Mouse (Mus musculus) lung, adult 2 months (tissue): Measurements from ENCODE around the gene Prss16.

ENCODE experiments used
- CTCF ChIP-seq: fragments of 200-500 bp; IDR thresholded peaks from 2 replicates; pipeline ENCODE4 v1.5.1; 2011; ENCODE audit warnings: mild to moderate bottlenecking, low read length, control low read depth; ENCODE audit not compliant: insufficient read depth
- POLR2A ChIP-seq: fragments of 200-500 bp; IDR thresholded peaks from 2 replicates; pipeline ENCODE4 v1.6.1; 2011; ENCODE audit warnings: low read depth, mild to moderate bottlenecking, control low read depth, low read length, borderline replicate concordance; ENCODE audit errors: extremely low read depth

DNA sequence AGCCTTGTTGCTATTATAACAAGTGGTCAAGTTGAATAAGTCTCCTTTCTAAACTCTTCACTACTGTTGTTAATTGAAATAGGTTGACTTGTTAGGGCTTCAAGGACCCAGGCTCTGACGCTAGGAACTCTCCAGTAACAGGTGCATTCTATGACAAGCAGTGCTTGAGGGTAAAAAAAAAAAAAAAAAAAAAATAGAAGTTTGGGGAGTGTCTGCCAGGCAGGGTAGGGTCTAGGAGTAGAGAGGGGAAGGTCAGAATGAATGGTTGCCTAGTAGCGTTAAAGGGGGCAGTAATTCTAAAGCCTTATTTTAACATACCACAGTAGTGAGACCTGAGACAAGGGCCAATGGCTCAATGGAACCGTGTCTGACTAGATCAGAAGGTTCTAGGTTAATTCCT lies 11.1 kb downstream of the Prss16 start:
- TF ChIP-seq POLR2A (no peak), CTCF (no peak)
